In genomic region chr1:36893146-36893545, GRCm38 (mm10) we compare ENCODE assay signal across 13 mouse cellular contexts. TPM values are rescaled to one million over a fixed set of nuclear protein-coding genes. Genes with fewer than 3 reads are reported as not detected.
DNase-seq lines count a peak whose midpoint lies in the region; ATAC-seq lines count a peak whose summit lies in the region.
"Had no signal": no experiment of that assay in that cellular context is flagged by ENCODE, and none has a peak within 500 bp of the region (broad histone marks: within the 10 kb centered on the region; RNA-seq: fewer than 3 reads in every experiment).

No protein-coding gene starts in this region.

- no peak for ATAC-seq in cerebellum, adult (ENCODE audit: insufficient number of reproducible peaks, low FRiP score, low TSS enrichment)
- no peak for ATAC-seq in kidney, embryonic 16.5 days (ENCODE audit: low FRiP score, low TSS enrichment)
- no peak for ATAC-seq in lung, embryonic 15.5 days (ENCODE audit: borderline replicate concordance, extremely low read depth, low FRiP score, low TSS enrichment)

- no peak overlapping the region for H3K27ac ChIP-seq in kidney, embryonic 16.5 days (ENCODE audit: low read length)
- H3K27ac ChIP-seq in lung, embryonic 15.5 days: peak overlapping the region; percentile 41; the same call in 1 of the 2 replicates
- H3K27ac ChIP-seq: embryonic facial prominence, embryonic 10.5 days; layer of hippocampus, adult 2 months; macrophage had no signal

- DNase-seq in cerebellum, postnatal 10 days: peak; percentile 52 to 65
- peak; percentile 28 for DNase-seq in kidney, adult 11 months
- no peak for DNase-seq in lung, postnatal 4 days
- peak; percentile 46 to 62 for DNase-seq in adrenal gland, postnatal 36 days
- no peak for DNase-seq in embryo, embryonic 10.5 days (ENCODE audit: low spot score)
- DNase-seq: heart, postnatal 14 days; midbrain, embryonic 14.5 days had no signal

- H3K4me2 ChIP-seq in kidney, embryonic 16.5 days (replicated peaks; ENCODE audit: low read depth, low read length): no peak overlapping the region
- no peak overlapping the region for H3K4me2 ChIP-seq in lung, embryonic 15.5 days

- no peaks in the 10 kb centered on the region for H3K27me3 ChIP-seq in kidney, embryonic 16.5 days (ENCODE audit: insufficient read depth, low read length)
- no peaks in the 10 kb centered on the region for H3K27me3 ChIP-seq in lung, embryonic 15.5 days

- 80% methylated on average over 6 of the region's 6 CpGs for WGBS in kidney, embryonic 16.5 days
- 69% methylated on average over 6 of the region's 6 CpGs for WGBS in lung, embryonic 15.5 days

- H3K4me1 ChIP-seq in kidney, embryonic 16.5 days (ENCODE audit: insufficient read depth, low read length): peaks cover 3% of the 10 kb centered on the region; the same call in 1 of the 2 replicates
- H3K4me1 ChIP-seq in lung, embryonic 15.5 days: peaks cover 22% of the 10 kb centered on the region
- H3K4me1 ChIP-seq: embryonic facial prominence, embryonic 10.5 days had no signal

- H3K4me3 ChIP-seq in kidney, embryonic 16.5 days (ENCODE audit: low read length): no peak overlapping the region
- no peak overlapping the region for H3K4me3 ChIP-seq in lung, embryonic 15.5 days
- H3K4me3 ChIP-seq: embryonic facial prominence, embryonic 10.5 days; layer of hippocampus, adult 2 months had no signal

- no peak overlapping the region for H3K9ac ChIP-seq in kidney, embryonic 16.5 days (replicated peaks; ENCODE audit: low read length)
- no peak overlapping the region for H3K9ac ChIP-seq in lung, embryonic 15.5 days

- no peaks in the 10 kb centered on the region for H3K36me3 ChIP-seq in kidney, embryonic 16.5 days (ENCODE audit: insufficient read depth, low read length)
- H3K36me3 ChIP-seq in lung, embryonic 15.5 days: no peaks in the 10 kb centered on the region

- H3K9me3 ChIP-seq in kidney, embryonic 16.5 days (ENCODE audit: low read length): no peaks in the 10 kb centered on the region
- no peaks in the 10 kb centered on the region for H3K9me3 ChIP-seq in lung, embryonic 15.5 days
- H3K9me3 ChIP-seq: embryonic facial prominence, embryonic 10.5 days had no signal

RNA-seq across cellular contexts. Expression of gene Tmem131, which starts 50.3 kb away (rescaled TPM):
- polyA plus RNA-seq in kidney, embryonic 16.5 days (2015; fragmentation: Nextera tagmentation; extraction: Ambion mirVana): 9.6 and 11.5 TPM in 2 replicates
- polyA plus RNA-seq in lung, embryonic 15.5 days (2015; fragmentation: Nextera tagmentation; extraction: Ambion mirVana): 9.9 and 11.4 TPM in 2 replicates
- total RNA-seq in adrenal gland, postnatal 36 days (2021): 10 to 100 TPM; 40.1 to 46.7 TPM

Comparison
In these comparisons a context has a peak if more than half of its experiments do, and no peak if none do; other contexts are left out.
1. DNase-seq: peak in cerebellum, postnatal 10 days (2 of 2), kidney, adult 11 months (single experiment) and adrenal gland, postnatal 36 days (2 of 2); none in lung, postnatal 4 days (0 of 2) and embryo, embryonic 10.5 days (single experiment).